Mouse (Mus musculus): Measurements from ENCODE around the gene Tert.

The Tert gene

GRCm38 (mm10) chr13:73626745-73627549 lies at the start of gene Tert:
Tert (plus strand) TSS chr13:73626911.
- peak; percentile 59 for DNase-seq

GRCm38 (mm10) chr13:73577277-73577676 lies 49.4 kb upstream of the Tert start:
- no peak for DNase-seq

- no peak for DNase-seq
Measured at GRCm38 (mm10) chr13:73591488-73591887, 35.2 kb upstream of the Tert start.

- DNase-seq = no peak
Measured at GRCm38 (mm10) chr13:73592546-73592945, 34.2 kb upstream of the Tert start.

GRCm38 (mm10) chr13:73596276-73596675 lies 30.4 kb upstream of the Tert start:
- DNase-seq = no peak

GRCm38 (mm10) chr13:73600217-73600616 lies 26.5 kb upstream of the Tert start:
- no peak for DNase-seq

GRCm38 (mm10) chr13:73603046-73603445 lies 23.7 kb upstream of the Tert start:
- DNase-seq = no peak

GRCm38 (mm10) chr13:73603522-73604155 lies 23.1 kb upstream of the Tert start, which contains the start of gene Clptm1l:
Clptm1l (plus strand) TSS chr13:73604006.
- DNase-seq = peak; percentile 95

- DNase-seq = no peak
Measured at GRCm38 (mm10) chr13:73604156-73604957, 22.4 kb upstream of the Tert start.

GRCm38 (mm10) chr13:73618406-73618805 lies 8.3 kb upstream of the Tert start:
- no peak for DNase-seq

- peak; percentile 13 for DNase-seq
Measured at GRCm38 (mm10) chr13:73620637-73621036, 6.1 kb upstream of the Tert start.

- DNase-seq = no peak
Measured at GRCm38 (mm10) chr13:73626410-73626744, 334 bp upstream of the Tert start.

- DNase-seq = no peak
Measured at GRCm38 (mm10) chr13:73628586-73629113, 1.9 kb downstream of the Tert start.

- no peak for DNase-seq
Measured at GRCm38 (mm10) chr13:73631837-73632236, 5.1 kb downstream of the Tert start.

- no peak for DNase-seq
Measured at GRCm38 (mm10) chr13:73637826-73638225, 11.1 kb downstream of the Tert start.

- no peak for DNase-seq
Measured at GRCm38 (mm10) chr13:73641296-73641695, 14.6 kb downstream of the Tert start.

GRCm38 (mm10) chr13:73646397-73647087 lies 19.8 kb downstream of the Tert start:
- peak; percentile 53 for DNase-seq

GRCm38 (mm10) chr13:73653266-73653665 lies 26.6 kb downstream of the Tert start:
- no peak for DNase-seq

GRCm38 (mm10) chr13:73654976-73655375 lies 28.3 kb downstream of the Tert start:
- no peak for DNase-seq

- DNase-seq = no peak
Measured at GRCm38 (mm10) chr13:73658953-73659352, 32.2 kb downstream of the Tert start.

GRCm38 (mm10) chr13:73660163-73660695 lies 33.5 kb downstream of the Tert start:
- no peak for DNase-seq

- DNase-seq = no peak
Measured at GRCm38 (mm10) chr13:73675161-73675560, 48.5 kb downstream of the Tert start.
